Mouse (Mus musculus) stomach, postnatal 0 days (tissue): ENCODE results near the gene Stk38.

ENCODE experiments used
- CTCF ChIP-seq: IDR thresholded peaks from 2 replicates; pipeline ENCODE4 v1.5.1; 2016; ENCODE audit warnings: antibody characterized with exemption, low read depth, mild to moderate bottlenecking, moderate library complexity
- EP300 ChIP-seq: optimal IDR thresholded peaks from 2 replicates; pipeline ENCODE3; 2016; ENCODE audit warnings: antibody characterized with exemption

DNA sequence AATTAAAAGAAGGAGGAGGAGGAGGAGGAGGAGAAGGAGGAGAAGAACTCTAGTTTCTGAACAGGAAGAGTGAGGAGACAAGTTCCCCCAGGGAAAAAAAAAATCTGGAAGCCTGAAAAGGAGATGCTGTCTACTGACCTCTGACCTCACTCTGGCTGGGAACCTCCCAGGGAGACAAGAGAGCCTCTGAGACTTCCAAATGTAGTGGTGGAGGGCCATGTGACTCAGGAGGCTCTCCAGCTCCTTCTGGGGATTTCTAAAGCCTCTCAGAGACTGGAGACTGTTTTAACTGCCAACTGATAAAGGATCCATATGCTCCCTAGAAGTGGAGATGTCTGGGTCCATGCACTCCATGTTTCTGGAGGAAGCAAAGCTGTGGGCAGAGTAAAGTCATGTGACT, 6.4 kb upstream of the Stk38 start:
- TF ChIP-seq CTCF (no peak), EP300 (no peak)
